In genomic region chr14:62751479-62751878, GRCm38 (mm10) we compare ENCODE assay signal across 15 mouse cellular contexts. TPM values are rescaled to one million over a fixed set of nuclear protein-coding genes. Genes with fewer than 3 reads are reported as not detected.
DNase-seq lines count a peak whose midpoint lies in the region; ATAC-seq and TF ChIP-seq lines count a peak whose summit lies in the region.
"Had no signal": no experiment of that assay in that cellular context is flagged by ENCODE, and none has a peak within 500 bp of the region (broad histone marks: within the 10 kb centered on the region; RNA-seq: fewer than 3 reads in every experiment).

No protein-coding gene starts in this region.

- peak; percentile 15 to 30 for DNase-seq in cerebellum, postnatal 10 days
- DNase-seq in cerebellum, adult 9-10 months = no peak
- DNase-seq in Muller cell, postnatal 12 days (ENCODE audit: inconsistent ontology term) = peak; percentile 30
- peak; percentile 51 for DNase-seq in c-Kit-positive CD71-positive TER-119-negative erythroid progenitor cells, embryonic 14.5 days (ENCODE audit: low read depth)
- DNase-seq in liver, postnatal 0 days = no peak
- DNase-seq in cerebellum, adult 2 months = no peak
- DNase-seq in left cerebral cortex, adult 2 months (ENCODE audit: extremely low spot score in 1 of 2, low spot score in 2 of 2) = no peak
- no peak for DNase-seq in gastrocnemius, postnatal 10 days
- DNase-seq: gastrocnemius, postnatal 14 days; heart, postnatal 10 days; right cerebral cortex, postnatal 4 days had no signal

- 48% methylated on average over 2 of the region's 2 CpGs for WGBS in liver, postnatal 0 days (ENCODE audit: insufficient replicate concordance)
- 87% methylated on average over 2 of the region's 2 CpGs for WGBS in cerebellum, adult 2 months

- H3K27me3 ChIP-seq in liver, postnatal 0 days (ENCODE audit: insufficient read depth, low read length) = no peaks in the 10 kb centered on the region
- no peaks in the 10 kb centered on the region for H3K27me3 ChIP-seq in cerebellum, adult 2 months (ENCODE audit: control insufficient read depth, insufficient read depth, low read length)

- H3K4me1 ChIP-seq in liver, postnatal 0 days (ENCODE audit: insufficient read depth) = peaks cover 5% of the 10 kb centered on the region
- H3K4me1 ChIP-seq in cerebellum, adult 2 months (ENCODE audit: control insufficient read depth, insufficient read depth, low read length) = no peaks in the 10 kb centered on the region
- H3K4me1 ChIP-seq: limb, embryonic 10.5 days had no signal

- intact Hi-C loops in left cerebral cortex, adult 2 months (cut with DNase I) = no loop called here

- H3K36me3 ChIP-seq in liver, postnatal 0 days (replicated peaks; ENCODE audit: insufficient read depth, low read length) = peaks cover 3% of the 10 kb centered on the region; the same call in 1 of the 2 replicates

- no peak for TF ChIP-seq CTCF in liver, postnatal 0 days (IDR thresholded peaks at IDR 0.05; ENCODE audit: low read depth)
- TF ChIP-seq CTCF in cerebellum, adult 2 months (IDR thresholded peaks at IDR 0.05; ENCODE audit: borderline replicate concordance, insufficient read depth, low read depth, low read length) = no peak
- TF ChIP-seq CTCF in left cerebral cortex, adult 2 months (IDR thresholded peaks at IDR 0.05) = no peak

- H3K4me2 ChIP-seq in liver, postnatal 0 days (ENCODE audit: low read depth, low read length) = peak overlapping the region; percentile 2; the same call in 1 of the 2 replicates

- TF ChIP-seq EP300 in liver, postnatal 0 days (IDR thresholded peaks at IDR 0.05; ENCODE audit: low read depth) = no peak

- no peak overlapping the region for H3K9ac ChIP-seq in liver, postnatal 0 days (replicated peaks)

- peak overlapping the region; percentile 46; the same call in 1 of the 2 replicates for H3K27ac ChIP-seq in liver, postnatal 0 days (ENCODE audit: low read depth)
- no peak overlapping the region for H3K27ac ChIP-seq in cerebellum, adult 2 months (ENCODE audit: insufficient read depth, low read length)
- H3K27ac ChIP-seq in left cerebral cortex, adult 2 months = no peak overlapping the region
- H3K27ac ChIP-seq: limb, embryonic 10.5 days; macrophage had no signal

- TF ChIP-seq POLR2A in cerebellum, adult 2 months (IDR thresholded peaks at IDR 0.05; ENCODE audit: borderline replicate concordance, insufficient read depth, low read length) = no peak

- H3K9me3 ChIP-seq in liver, postnatal 0 days (ENCODE audit: low read length) = no peaks in the 10 kb centered on the region
- H3K9me3 ChIP-seq: limb, embryonic 10.5 days had no signal

- ATAC-seq in liver, postnatal 0 days = no peak; the same call in 1 of the 2 replicates
- ATAC-seq: activated CD4-positive, CD25-positive, alpha-beta regulatory T cell, adult 4 months; inflammation-experienced regulatory T-cells, adult 6 months had no signal

- no peak overlapping the region for H3K4me3 ChIP-seq in liver, postnatal 0 days (ENCODE audit: low read depth, low read length)
- H3K4me3 ChIP-seq in cerebellum, adult 2 months (replicated peaks; ENCODE audit: insufficient read depth, low read depth, low read length) = no peak overlapping the region
- H3K4me3 ChIP-seq in left cerebral cortex, adult 2 months = no peak overlapping the region
- H3K4me3 ChIP-seq: limb, embryonic 10.5 days had no signal

RNA-seq across cellular contexts. Expression of gene Ints6, which starts 9.5 kb away (rescaled TPM):
- 6.7 and 8.2 TPM in 2 replicates for polyA plus RNA-seq in liver, postnatal 0 days (2015; fragmentation: Nextera tagmentation; extraction: Ambion mirVana)
- 13.1 and 15.1 TPM in 2 replicates for polyA plus RNA-seq in cerebellum, adult 2 months (2012; rRNA removed)
- 10 to 100 TPM; 41.0 to 42.2 TPM for total RNA-seq in left cerebral cortex, adult 2 months (2021)
- 10 to 100 TPM; 15.7 to 17.8 TPM for total RNA-seq in gastrocnemius, postnatal 10 days (2021)

Comparison
In these comparisons a context has a peak if more than half of its experiments do, and no peak if none do; other contexts are left out.
1. DNase-seq: peak in cerebellum, postnatal 10 days (2 of 2), Muller cell, postnatal 12 days (single experiment) and c-Kit-positive CD71-positive TER-119-negative erythroid progenitor cells, embryonic 14.5 days (single experiment); none in cerebellum, adult 9-10 months (single experiment), liver, postnatal 0 days (single experiment), cerebellum, adult 2 months (0 of 2), left cerebral cortex, adult 2 months (0 of 2) and gastrocnemius, postnatal 10 days (single experiment).